Mouse (Mus musculus) T-cell, adult 66 days (primary cell): ENCODE data around the gene Selenok. TPM values are rescaled to one million over a fixed set of nuclear protein-coding genes. Genes with fewer than 3 reads are reported as not detected.

Experiments
- total RNA-seq, 2 experiments: library from RNA; stranded (reverse); gene quantifications; 3 replicates in 1 of 2; 4 replicates in 1 of 2; pipeline ENCODE4 v1.2.4; 2023

The Selenok gene
- 100 to 1,000 TPM; 132 to 133 TPM for total RNA-seq

GRCm38 (mm10) chr14:29968075-29968821, at the start of gene Selenok:
Gene Selenok, plus strand, starts transcription at chr14:29968308.

GRCm38 (mm10) chr14:29978254-29979204, 10.4 kb downstream of the Selenok start, which contains the start of gene Actr8:
Gene Actr8, plus strand, starts transcription at chr14:29978337.

GRCm38 (mm10) chr14:30008733-30009575, 40.8 kb downstream of the Selenok start, which contains the start of the genes Il17rb and Chdh:
Gene Il17rb, minus strand, starts transcription at chr14:30008896.
Gene Chdh, plus strand, starts transcription at chr14:30009023.

Other genes with a start within 250 kb of the Selenok start
- not detected for gene Cacna2d3, start 246.4 kb upstream of the Selenok start, total RNA-seq
- gene Actr8, start 10.0 kb downstream of the Selenok start, total RNA-seq: 10 to 100 TPM; 67.8 to 77.8 TPM
- gene Il17rb, start 40.6 kb downstream of the Selenok start, total RNA-seq: 1 to 10 TPM; 3.1 to 6.0 TPM
- gene Chdh, start 40.7 kb downstream of the Selenok start, total RNA-seq: 1 to 10 TPM; 1.4 to 2.8 TPM